Mouse (Mus musculus) adipose tissue, adult 10 weeks (tissue): Measurements from ENCODE around the gene Tm2d1. TPM values are rescaled to one million over a fixed set of nuclear protein-coding genes. Genes with fewer than 3 reads are reported as not detected.

Experiments used
- polyA plus RNA-seq: library from polyadenylated mRNA; stranded (reverse); fragments of 350-450 nt; fragmentation: Illumina TruSeq; extraction: RNeasy Lipid Tissue Mini Kit (QIAGEN cat#74804); gene quantifications from one replicate; pipeline ENCODE4 v1.2.3, GENCODE M21; 2014; ENCODE audit warnings: low read depth, low replicate concordance

Tm2d1 gene
- 39.0 TPM for polyA plus RNA-seq

GRCm38 (mm10) chr4:98382716-98383424, at the start of gene Tm2d1:
Gene Tm2d1, minus strand, starts transcription at chr4:98383306.

GRCm38 (mm10) chr4:98395690-98396437, 12.8 kb upstream of the Tm2d1 start, which contains the start of gene Patj:
Gene Patj, plus strand, starts transcription at chr4:98395785.

Other genes starting within 250 kb of the Tm2d1 start
- gene Patj, start 12.5 kb upstream of the Tm2d1 start, polyA plus RNA-seq, result 19.9 TPM